Mouse (Mus musculus) small intestine, adult 2 months (tissue): Measurements from ENCODE around the gene Rasl10b. TPM values are rescaled to one million over a fixed set of nuclear protein-coding genes. Genes with fewer than 3 reads are reported as not detected.

Experiments used
- H3K27ac ChIP-seq: fragments of 200-500 bp; 2 replicates; pipeline ENCODE4 v1.5.1; 2012; ENCODE audit warnings: low read depth, low read length, control low read depth, inconsistent platforms; ENCODE audit not compliant: insufficient read depth
- H3K27me3 ChIP-seq: fragments of 200-500 bp; 2 replicates; pipeline ENCODE4 v1.6.1; 2012; ENCODE audit warnings: mild to moderate bottlenecking, moderate library complexity, low read length, inconsistent platforms; ENCODE audit not compliant: control insufficient read depth, insufficient read depth
- H3K36me3 ChIP-seq: fragments of 200-500 bp; 2 replicates; pipeline ENCODE4 v1.6.1; 2012; ENCODE audit warnings: mild to moderate bottlenecking, low read length, control low read depth, inconsistent platforms; ENCODE audit not compliant: control insufficient read depth, insufficient read depth
- H3K4me1 ChIP-seq: fragments of 200-500 bp; 2 replicates; pipeline ENCODE4 v1.6.1; 2012; ENCODE audit warnings: low read length, inconsistent platforms, mixed read lengths; ENCODE audit not compliant: control insufficient read depth, insufficient read depth, insufficient read length
- H3K4me3 ChIP-seq: fragments of 200-500 bp; 2 replicates; pipeline ENCODE4 v1.5.1; 2012; ENCODE audit warnings: low read depth, mild to moderate bottlenecking, control low read depth, inconsistent platforms, low read length, moderate library complexity
- CTCF ChIP-seq: fragments of 200-500 bp; IDR thresholded peaks from 2 replicates; pipeline ENCODE4 v1.5.1; 2012; ENCODE audit warnings: low read depth, mild to moderate bottlenecking, control low read depth, inconsistent platforms, low read length, moderate library complexity, mixed read lengths; ENCODE audit not compliant: insufficient replicate concordance, insufficient read length; ENCODE audit errors: extremely low read depth
- POLR2A ChIP-seq: fragments of 200-500 bp; IDR thresholded peaks from 2 replicates; pipeline ENCODE4 v1.6.1; 2012; ENCODE audit warnings: low read depth, mild to moderate bottlenecking, control low read depth, inconsistent platforms, low read length, moderate library complexity
- WGBS: fragments of 180-500 bp; shearing (Covaris S2); methylation state at CpG from one replicate; pipeline ENCODE4 v1.1.7; 2018; 5-methylcytosine and 5-hydroxymethylcytosine counted together
- polyA plus RNA-seq: library from polyadenylated mRNA; depleted of rRNA; stranded (reverse); fragments of >200 nt; gene quantifications from 2 replicates; pipeline ENCODE4 v1.2.3, GENCODE M21; 2012

Gene Rasl10b
- polyA plus RNA-seq, 1 experiment: 0.80 TPM

- WGBS: 69% methylated on average over 5 of the region's 5 CpGs
- no peak within 1 kb of the TSS for H3K27ac ChIP-seq
- H3K36me3 ChIP-seq: no peaks in the 10 kb centered on the region
- H3K27me3 ChIP-seq: peaks cover 17% of the 10 kb centered on the region
- H3K4me1 ChIP-seq: peaks cover 3% of the 10 kb centered on the region; the same call in 1 of the 2 replicates
- TF ChIP-seq POLR2A: no peak
- TF ChIP-seq CTCF: no peak
- peak within 1 kb of the TSS; percentile 10; the same call in 1 of the 2 replicates for H3K4me3 ChIP-seq
Observed at GRCm38 (mm10) chr11:83429355-83429754, 20.4 kb downstream of the Rasl10b start, which contains the start of gene Gas2l2. Gene Gas2l2, minus strand, starts transcription at chr11:83429455.

- H3K4me1 ChIP-seq: no peaks in the 10 kb centered on the region
- 67% methylated on average over 2 of the region's 2 CpGs for WGBS
Observed at GRCm38 (mm10) chr11:83432533-83432932, 23.6 kb downstream of the Rasl10b start.

GRCm38 (mm10) chr11:83437377-83437776, 28.4 kb downstream of the Rasl10b start, which contains the start of gene 1700020L24Rik:
Gene 1700020L24Rik, plus strand, starts transcription at chr11:83437677.
- Histone ChIP-seq H3K4me3 (no peak within 1 kb of the TSS), H3K4me1 (no peaks in the 10 kb centered on the region), H3K27ac (no peak within 1 kb of the TSS), H3K27me3 (no peaks in the 10 kb centered on the region; the same call in 1 of the 2 replicates), H3K36me3 (no peaks in the 10 kb centered on the region)
- TF ChIP-seq POLR2A: no peak
- no peak for TF ChIP-seq CTCF
- 86% methylated on average over 1 of the region's 1 CpGs for WGBS

More at GRCm38 (mm10) chr11:83432533-83432932, 23.6 kb downstream of the Rasl10b start:
- no peaks in the 10 kb centered on the region for H3K36me3 ChIP-seq
- no peak overlapping the region for H3K27ac ChIP-seq
- TF ChIP-seq CTCF: no peak
- TF ChIP-seq POLR2A: no peak
- no peak overlapping the region for H3K4me3 ChIP-seq
- peaks cover 14% of the 10 kb centered on the region for H3K27me3 ChIP-seq

GRCm38 (mm10) chr11:83439426-83440060, 30.6 kb downstream of the Rasl10b start:
- Histone ChIP-seq H3K27me3 (no peaks in the 10 kb centered on the region), H3K4me3 (peak overlapping the region; percentile 79), H3K36me3 (no peaks in the 10 kb centered on the region), H3K4me1 (peaks cover 11% of the 10 kb centered on the region; the same call in 1 of the 2 replicates), H3K27ac (no peak overlapping the region)
- WGBS: 15% methylated on average over 11 of the region's 11 CpGs
- TF ChIP-seq CTCF (no peak), POLR2A (no peak)

- TF ChIP-seq POLR2A (peak; percentile 56), CTCF (peak; percentile 92)
- Histone ChIP-seq H3K4me3 (peak overlapping the region; percentile 79), H3K36me3 (no peaks in the 10 kb centered on the region), H3K27me3 (peaks cover 3% of the 10 kb centered on the region; the same call in 1 of the 2 replicates), H3K4me1 (peaks cover 16% of the 10 kb centered on the region), H3K27ac (no peak overlapping the region)
- under 1% methylated on average over 65 of the region's 75 CpGs for WGBS
Observed at GRCm38 (mm10) chr11:83440081-83441064, 31.4 kb downstream of the Rasl10b start.

- H3K4me3 ChIP-seq: no peak overlapping the region
- peaks cover 16% of the 10 kb centered on the region for H3K4me1 ChIP-seq
- TF ChIP-seq POLR2A: no peak
- TF ChIP-seq CTCF: no peak
- no peaks in the 10 kb centered on the region for H3K36me3 ChIP-seq
- 50% methylated on average over 7 of the region's 7 CpGs for WGBS
- peaks cover 3% of the 10 kb centered on the region; the same call in 1 of the 2 replicates for H3K27me3 ChIP-seq
- H3K27ac ChIP-seq: no peak overlapping the region
Observed at GRCm38 (mm10) chr11:83441235-83441634, 32.3 kb downstream of the Rasl10b start.

- TF ChIP-seq POLR2A (no peak), CTCF (peak; percentile 50; the same call in 1 of the 2 replicates)
- Histone ChIP-seq H3K27me3 (peaks cover 3% of the 10 kb centered on the region; the same call in 1 of the 2 replicates), H3K27ac (no peak overlapping the region), H3K36me3 (no peaks in the 10 kb centered on the region), H3K4me3 (peak overlapping the region; percentile 13; the same call in 1 of the 2 replicates), H3K4me1 (peaks cover 17% of the 10 kb centered on the region)
- 21% methylated on average over 29 of the region's 29 CpGs for WGBS
Observed at GRCm38 (mm10) chr11:83442596-83443267, 33.8 kb downstream of the Rasl10b start.
